Mouse (Mus musculus) C2C12 (cell line): ENCODE measurements around the gene D930020B18Rik.

Experiments used
- CTCF ChIP-seq: IDR thresholded peaks from one replicate; pipeline ENCODE4 v1.5.1; 2011; ENCODE audit not compliant: control insufficient read depth, insufficient read depth, insufficient read length
- FOSL1 ChIP-seq: IDR thresholded peaks from one replicate; pipeline ENCODE4 v1.8.0; 2011; ENCODE audit warnings: mild to moderate bottlenecking, low read length; ENCODE audit not compliant: poor library complexity, insufficient read depth, severe bottlenecking
- MAX ChIP-seq: IDR thresholded peaks from one replicate; pipeline ENCODE4 v1.6.1; 2011; ENCODE audit warnings: mild to moderate bottlenecking, control low read depth
- MYOG ChIP-seq: IDR thresholded peaks from one replicate; pipeline ENCODE4 v1.6.1; 2011; ENCODE audit not compliant: control insufficient read depth, insufficient read length; ENCODE audit errors: extremely low read depth

GRCm38 (mm10) chr10:121615935-121616334 is 25.5 kb upstream of the D930020B18Rik start:
- TF ChIP-seq CTCF (no peak), MAX (no peak), MYOG (no peak), FOSL1 (no peak)
